Mouse (Mus musculus) forebrain, postnatal 0 days (tissue): ENCODE data around the gene Cdhr2. TPM values are rescaled to one million over a fixed set of nuclear protein-coding genes. Genes with fewer than 3 reads are reported as not detected.
A peak's percentile ranks its signal among the peaks of the same experiment; 100 is the strongest.

Source experiments
- ATAC-seq: fragments of 200-750 bp; cut with Nextera tagmentation; 2 replicates; pipeline ENCODE4 v1.8.0; 2017; ENCODE audit warnings: mild to moderate bottlenecking, moderate library complexity
- DNase-seq: peaks from one replicate; pipeline ENCODE4 v3.0.0-alpha.2; 2015
- H3K27ac ChIP-seq: fragments of 300-500 bp; sonication (generic); 2 replicates; pipeline ENCODE4 v1.5.1; 2014; ENCODE audit warnings: low read depth, mild to moderate bottlenecking, antibody characterized with exemption, low read length, moderate library complexity, mixed read lengths
- H3K27me3 ChIP-seq: fragments of 300-500 bp; sonication (generic); 2 replicates; pipeline ENCODE4 v1.6.1; 2014; ENCODE audit warnings: mild to moderate bottlenecking, low read length, mixed read lengths; ENCODE audit not compliant: insufficient read depth
- H3K36me3 ChIP-seq: fragments of 300-500 bp; sonication (generic); 2 replicates; pipeline ENCODE4 v1.6.1; 2014; ENCODE audit warnings: mild to moderate bottlenecking, moderate library complexity; ENCODE audit not compliant: insufficient read depth
- H3K4me1 ChIP-seq: fragments of 300-500 bp; sonication (generic); 2 replicates; pipeline ENCODE4 v1.6.1; 2014; ENCODE audit warnings: antibody characterized with exemption; ENCODE audit not compliant: insufficient read depth
- H3K4me2 ChIP-seq: fragments of 300-500 bp; sonication (generic); 2 replicates; pipeline ENCODE4 v1.6.1; 2014; ENCODE audit warnings: low read depth, mild to moderate bottlenecking, moderate library complexity
- H3K4me3 ChIP-seq: fragments of 300-500 bp; sonication (generic); 2 replicates; pipeline ENCODE4 v1.5.1; 2014; ENCODE audit warnings: low read depth, low read length, mixed read lengths
- H3K9ac ChIP-seq: fragments of 300-500 bp; sonication (generic); 2 replicates; pipeline ENCODE4 v1.6.1; 2014; ENCODE audit warnings: mild to moderate bottlenecking
- H3K9me3 ChIP-seq: fragments of 300-500 bp; sonication (generic); 2 replicates; pipeline ENCODE4 v1.6.1; 2016; ENCODE audit warnings: low read length
- CTCF ChIP-seq: sonication (generic); IDR thresholded peaks from 2 replicates; pipeline ENCODE4 v1.5.1; 2016; ENCODE audit warnings: antibody characterized with exemption, control low read depth, low read depth
- WGBS: fragments of 180-500 bp; shearing (Covaris S2); extraction: QIAGEN DNeasy Blood & Tissue Kit; methylation state at CpG from one replicate; pipeline ENCODE4 v1.1.7; 2014; 5-methylcytosine and 5-hydroxymethylcytosine counted together
- polyA plus RNA-seq: library from polyadenylated mRNA; unstranded; fragments of >200 nt; fragmentation: Nextera tagmentation; extraction: Ambion mirVana; gene quantifications from 2 replicates; pipeline ENCODE4 v1.2.1, GENCODE M21; 2015
- total RNA-seq: library from RNA; depleted of rRNA; stranded (reverse); fragments of >200 nt; gene quantifications from 2 replicates; pipeline ENCODE4 v1.2.3, GENCODE M21; 2014

Cdhr2 gene
- total and polyA plus RNA-seq, 2 experiments from 2014 or later = 0.53 to 0.76 TPM

- H3K9me3 ChIP-seq = no peaks in the 10 kb centered on the region
- no peak overlapping the region for H3K9ac ChIP-seq
- no peak overlapping the region for H3K4me2 ChIP-seq
- peaks cover 23% of the 10 kb centered on the region for H3K36me3 ChIP-seq
- no peaks in the 10 kb centered on the region for H3K4me1 ChIP-seq
- no peak for ATAC-seq
- H3K4me3 ChIP-seq = no peak overlapping the region
- no peak for TF ChIP-seq CTCF
- 69% methylated on average over 11 of the region's 11 CpGs for WGBS
- DNase-seq = no peak
- H3K27me3 ChIP-seq = no peaks in the 10 kb centered on the region
- no peak overlapping the region for H3K27ac ChIP-seq
Observed at GRCm38 (mm10) chr13:54675895-54676590, 25.2 kb upstream of the Cdhr2 start.

- H3K9me3 ChIP-seq = no peaks in the 10 kb centered on the region
- H3K36me3 ChIP-seq = peaks cover 45% of the 10 kb centered on the region
- H3K4me3 ChIP-seq = no peak overlapping the region
- TF ChIP-seq CTCF = no peak
- ATAC-seq (no peak), DNase-seq (no peak)
- no peaks in the 10 kb centered on the region for H3K4me1 ChIP-seq
- 81% methylated on average over 4 of the region's 4 CpGs for WGBS
- no peak overlapping the region for H3K27ac ChIP-seq
- no peaks in the 10 kb centered on the region for H3K27me3 ChIP-seq
- H3K4me2 ChIP-seq = no peak overlapping the region
- H3K9ac ChIP-seq = no peak overlapping the region
Observed at GRCm38 (mm10) chr13:54678263-54678662, 23.0 kb upstream of the Cdhr2 start.

DNA sequence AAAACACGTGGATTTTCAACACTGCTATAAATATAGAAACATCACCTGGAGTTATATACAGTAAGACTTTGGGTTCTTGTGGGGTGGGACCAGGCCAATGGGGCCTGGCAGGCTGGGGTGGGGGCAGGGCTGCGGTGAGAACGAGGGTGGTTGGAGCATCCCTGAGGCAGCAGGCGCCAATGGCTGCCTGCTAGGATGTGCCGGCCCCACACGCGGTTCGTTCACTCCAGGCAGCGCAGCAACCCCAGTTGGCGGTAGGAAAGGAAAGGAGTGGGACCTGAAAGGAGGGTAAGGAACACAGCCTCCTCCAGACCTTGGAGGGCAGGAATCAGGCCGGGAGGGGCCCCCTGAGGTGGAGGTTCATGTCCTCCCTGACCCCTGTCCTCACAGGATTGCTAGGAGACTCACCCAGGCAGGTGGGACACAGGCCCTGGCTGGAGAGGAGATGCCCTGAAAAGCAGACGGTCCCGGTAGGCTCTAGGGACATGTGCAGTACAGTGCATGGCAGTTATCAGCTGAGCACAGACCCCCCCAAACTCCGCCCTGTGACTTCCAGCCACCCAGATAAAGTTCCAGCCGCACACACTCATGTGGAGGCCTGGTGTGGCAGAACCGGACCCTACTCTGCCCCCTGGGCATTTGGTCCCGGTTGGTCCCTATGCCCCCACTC, 20.9 kb upstream of the Cdhr2 start:
- 78% methylated on average over 17 of the region's 17 CpGs for WGBS
- no peak overlapping the region for H3K9ac ChIP-seq
- H3K9me3 ChIP-seq = no peaks in the 10 kb centered on the region
- H3K4me1 ChIP-seq = peaks cover 9% of the 10 kb centered on the region
- DNase-seq (no peak), ATAC-seq (no peak)
- TF ChIP-seq CTCF = no peak
- H3K27ac ChIP-seq = no peak overlapping the region
- no peak overlapping the region for H3K4me3 ChIP-seq
- no peaks in the 10 kb centered on the region for H3K27me3 ChIP-seq
- H3K4me2 ChIP-seq = no peak overlapping the region
- peaks cover 55% of the 10 kb centered on the region for H3K36me3 ChIP-seq

DNA sequence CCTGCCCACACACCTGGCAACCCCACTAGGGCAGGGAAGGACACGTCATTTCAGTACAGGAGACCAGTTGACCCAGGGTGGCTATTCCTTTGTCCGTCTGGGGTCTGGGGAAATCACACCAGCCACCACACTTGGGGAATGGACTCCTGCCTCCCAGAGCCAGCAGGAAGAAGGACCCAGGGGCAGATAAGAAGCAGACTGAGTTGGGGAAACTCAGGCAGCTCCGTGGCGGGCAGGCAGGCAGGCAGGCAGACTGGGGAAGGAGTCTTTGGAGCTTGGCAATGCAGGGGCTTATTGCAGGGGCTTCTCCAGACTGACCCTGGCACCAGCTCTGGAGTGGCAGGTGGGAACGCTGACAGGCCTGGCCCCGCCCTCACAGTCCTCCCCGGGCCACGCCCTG, 20.0 kb upstream of the Cdhr2 start:
- peaks cover 55% of the 10 kb centered on the region for H3K36me3 ChIP-seq
- H3K4me1 ChIP-seq = peaks cover 18% of the 10 kb centered on the region
- H3K9me3 ChIP-seq = no peaks in the 10 kb centered on the region
- DNase-seq = no peak
- WGBS = 87% methylated on average over 8 of the region's 8 CpGs
- no peak for ATAC-seq
- no peak overlapping the region for H3K4me3 ChIP-seq
- H3K4me2 ChIP-seq = no peak overlapping the region
- H3K9ac ChIP-seq = no peak overlapping the region
- TF ChIP-seq CTCF = no peak
- no peak overlapping the region for H3K27ac ChIP-seq
- no peaks in the 10 kb centered on the region for H3K27me3 ChIP-seq

GRCm38 (mm10) chr13:54683301-54683700, 18.0 kb upstream of the Cdhr2 start:
- Histone ChIP-seq H3K9me3 (no peaks in the 10 kb centered on the region), H3K4me1 (peaks cover 18% of the 10 kb centered on the region), H3K4me2 (no peak overlapping the region), H3K9ac (no peak overlapping the region), H3K27ac (no peak overlapping the region), H3K4me3 (no peak overlapping the region), H3K36me3 (peaks cover 55% of the 10 kb centered on the region), H3K27me3 (no peaks in the 10 kb centered on the region)
- WGBS = 95% methylated on average over 3 of the region's 3 CpGs
- no peak for TF ChIP-seq CTCF
- ATAC-seq (no peak), DNase-seq (no peak)

DNA sequence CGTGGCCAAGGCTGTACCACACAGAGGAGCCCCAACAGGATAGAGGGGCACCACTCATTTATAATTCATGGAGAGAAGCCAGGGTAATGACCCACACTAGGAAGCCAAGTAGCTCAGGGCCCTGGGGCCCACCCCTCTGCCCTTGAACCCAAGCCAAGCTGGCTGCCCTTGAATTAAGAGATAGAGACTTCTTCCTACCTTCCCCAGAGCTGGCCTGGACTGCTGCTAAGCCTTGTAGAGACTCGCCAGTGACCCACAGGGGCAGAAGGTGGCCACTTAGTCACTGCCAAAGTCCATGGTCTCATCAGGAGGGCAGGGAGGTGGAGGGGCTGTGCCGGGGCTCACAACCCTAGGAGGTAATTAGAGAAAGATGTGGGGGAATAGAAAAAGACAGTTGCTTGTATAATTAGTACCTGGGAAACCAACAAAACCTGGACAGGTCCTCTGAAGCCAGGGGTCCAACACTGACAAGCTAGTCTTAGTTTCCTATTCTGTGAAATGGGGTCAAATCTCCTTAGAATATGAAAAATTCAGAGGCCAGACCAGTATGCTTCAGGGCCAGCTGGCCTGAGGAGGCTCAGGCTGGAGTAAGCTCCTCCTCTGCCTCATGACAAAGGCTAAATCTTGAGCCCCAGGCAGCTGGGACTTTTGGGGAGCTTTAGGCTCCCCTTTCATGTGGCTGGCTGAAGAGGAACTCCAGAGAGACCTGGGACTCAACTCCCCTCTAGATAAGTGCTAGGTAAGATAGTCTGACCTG, 16.9 kb upstream of the Cdhr2 start:
- DNase-seq (no peak), ATAC-seq (no peak)
- H3K4me2 ChIP-seq = peak overlapping the region; percentile 74; the same call in 1 of the 2 replicates
- no peaks in the 10 kb centered on the region for H3K9me3 ChIP-seq
- H3K27ac ChIP-seq = no peak overlapping the region
- 70% methylated on average over 3 of the region's 3 CpGs for WGBS
- no peaks in the 10 kb centered on the region for H3K27me3 ChIP-seq
- H3K4me3 ChIP-seq = 0 out of 2 replicates have a peak overlapping the region, but pooled peaks have one; percentile 99
- peaks cover 18% of the 10 kb centered on the region for H3K4me1 ChIP-seq
- H3K36me3 ChIP-seq = peaks cover 47% of the 10 kb centered on the region
- H3K9ac ChIP-seq = 0 out of 2 replicates have a peak overlapping the region, but pooled peaks have one; percentile 33
- no peak for TF ChIP-seq CTCF
